11 mouse cellular contexts compared by ENCODE assay signal in the genomic region with DNA sequence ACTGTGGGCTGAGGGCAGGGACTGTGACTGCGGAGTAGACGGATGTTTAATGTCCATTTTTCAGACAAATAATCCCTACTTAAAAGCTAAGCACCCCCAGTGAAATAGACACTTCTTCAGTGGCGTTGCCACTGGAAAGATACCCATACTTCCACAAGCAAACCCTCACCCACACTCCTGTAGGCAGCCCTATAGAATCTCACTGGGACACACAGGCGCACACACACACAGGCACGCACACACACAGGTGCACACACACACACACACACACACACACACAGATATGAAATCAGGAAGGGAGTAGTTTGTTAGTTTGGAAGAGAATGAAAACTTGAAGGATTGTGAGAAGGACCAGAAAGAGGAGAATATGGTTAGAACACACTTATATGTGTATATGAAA. TPM values are rescaled to one million over a fixed set of nuclear protein-coding genes. Genes with fewer than 3 reads are reported as not detected.
DNase-seq lines count a peak whose midpoint lies in the region; ATAC-seq and TF ChIP-seq lines count a peak whose summit lies in the region.
"Had no signal": no experiment of that assay in that cellular context is flagged by ENCODE, and none has a peak within 500 bp of the region (broad histone marks: within the 10 kb centered on the region; RNA-seq: fewer than 3 reads in every experiment).

No protein-coding gene starts in this region.

- no peaks in the 10 kb centered on the region for H3K9me3 ChIP-seq in lung, embryonic 14.5 days (ENCODE audit: low read depth, low read length)
- no peaks in the 10 kb centered on the region for H3K9me3 ChIP-seq in forebrain, embryonic 15.5 days
- no peaks in the 10 kb centered on the region for H3K9me3 ChIP-seq in limb, embryonic 14.5 days (ENCODE audit: control insufficient read depth, low read length)
- H3K9me3 ChIP-seq in neural tube, embryonic 15.5 days (replicated peaks): no peaks in the 10 kb centered on the region

- no peaks in the 10 kb centered on the region for H3K36me3 ChIP-seq in lung, embryonic 14.5 days (ENCODE audit: insufficient read depth)
- H3K36me3 ChIP-seq in forebrain, embryonic 15.5 days: no peaks in the 10 kb centered on the region
- H3K36me3 ChIP-seq in limb, embryonic 14.5 days (ENCODE audit: control insufficient read depth, insufficient read depth, low read length): 0 out of 2 replicates have a peak, but pooled peaks cover 2% of the 10 kb centered on the region
- H3K36me3 ChIP-seq in neural tube, embryonic 15.5 days: no peaks in the 10 kb centered on the region

- no peak overlapping the region for H3K4me2 ChIP-seq in lung, embryonic 14.5 days
- peak overlapping the region; percentile 43 for H3K4me2 ChIP-seq in forebrain, embryonic 15.5 days (replicated peaks)
- H3K4me2 ChIP-seq in limb, embryonic 14.5 days (replicated peaks; ENCODE audit: low read depth, low read length, severe bottlenecking): no peak overlapping the region
- H3K4me2 ChIP-seq in neural tube, embryonic 15.5 days: peak overlapping the region; percentile 58
- H3K4me2 ChIP-seq: heart, embryonic 11.5 days had no signal

- no peak overlapping the region for H3K4me3 ChIP-seq in lung, embryonic 14.5 days (ENCODE audit: low read depth, low read length)
- H3K4me3 ChIP-seq in lung, adult 2 months (replicated peaks; ENCODE audit: extremely low read depth, low read depth, low read length): no peak overlapping the region
- no peak overlapping the region for H3K4me3 ChIP-seq in forebrain, embryonic 15.5 days
- H3K4me3 ChIP-seq in limb, embryonic 14.5 days (replicated peaks; ENCODE audit: low read length): no peak overlapping the region
- H3K4me3 ChIP-seq in neural tube, embryonic 15.5 days (replicated peaks): no peak overlapping the region

- H3K27me3 ChIP-seq in lung, embryonic 14.5 days (ENCODE audit: insufficient read depth, low read length): no peaks in the 10 kb centered on the region
- H3K27me3 ChIP-seq in forebrain, embryonic 15.5 days: no peaks in the 10 kb centered on the region
- H3K27me3 ChIP-seq in limb, embryonic 14.5 days (ENCODE audit: control insufficient read depth, insufficient read depth, low read length): no peaks in the 10 kb centered on the region
- H3K27me3 ChIP-seq in neural tube, embryonic 15.5 days (replicated peaks): no peaks in the 10 kb centered on the region

- H3K27ac ChIP-seq in lung, embryonic 14.5 days (ENCODE audit: low read depth): peak overlapping the region; percentile 69; the same call in 1 of the 2 replicates
- H3K27ac ChIP-seq in forebrain, embryonic 15.5 days (replicated peaks): peak overlapping the region; percentile 83
- peak overlapping the region; percentile 69 for H3K27ac ChIP-seq in limb, embryonic 14.5 days (replicated peaks; ENCODE audit: low read depth, low read length)
- peak overlapping the region; percentile 67 for H3K27ac ChIP-seq in neural tube, embryonic 15.5 days (replicated peaks)

- 77% methylated on average over 5 of the region's 5 CpGs for WGBS in lung, embryonic 14.5 days
- 80% methylated on average over 5 of the region's 5 CpGs for WGBS in lung, adult 2 months
- WGBS in forebrain, embryonic 15.5 days: 45% methylated on average over 5 of the region's 5 CpGs
- WGBS in limb, embryonic 14.5 days: 76% methylated on average over 5 of the region's 5 CpGs
- WGBS in neural tube, embryonic 15.5 days: 41% methylated on average over 5 of the region's 5 CpGs

- intact Hi-C loops in left cerebral cortex, postnatal 10 days (cut with DNase I): no loop called here

- no peak for ATAC-seq in lung, embryonic 14.5 days (ENCODE audit: insufficient read depth)
- ATAC-seq in forebrain, embryonic 15.5 days (replicated peaks): peak; percentile 21; the same call in 1 of the 2 replicates
- ATAC-seq in limb, embryonic 14.5 days (ENCODE audit: low FRiP score, low read depth): no peak
- ATAC-seq in neural tube, embryonic 15.5 days (ENCODE audit: low FRiP score): no peak

- 0 out of 2 replicates have a peak, but pooled peaks cover 4% of the 10 kb centered on the region for H3K4me1 ChIP-seq in lung, embryonic 14.5 days (ENCODE audit: insufficient read depth)
- H3K4me1 ChIP-seq in lung, adult 2 months (ENCODE audit: control insufficient read depth, insufficient read depth, low read length): no peaks in the 10 kb centered on the region; the same call in 1 of the 2 replicates
- H3K4me1 ChIP-seq in forebrain, embryonic 15.5 days: peaks cover 19% of the 10 kb centered on the region
- peaks cover 18% of the 10 kb centered on the region for H3K4me1 ChIP-seq in limb, embryonic 14.5 days (ENCODE audit: control insufficient read depth, insufficient read depth, low read length)
- H3K4me1 ChIP-seq in neural tube, embryonic 15.5 days: peaks cover 21% of the 10 kb centered on the region

- no peak for DNase-seq in lung, embryonic 14.5 days
- DNase-seq in lung, adult 2 months: no peak
- no peak for DNase-seq in limb, embryonic 14.5 days (ENCODE audit: low spot score)
- DNase-seq in adrenal gland, postnatal 10 days: no peak
- DNase-seq in left cerebral cortex, postnatal 10 days (ENCODE audit: extremely low spot score in 1 of 2, low spot score in 2 of 2): no peak
- DNase-seq in ovary, postnatal 36 days (ENCODE audit: low spot score): no peak
- DNase-seq: cerebellum, postnatal 36 days; kidney, postnatal 14 days had no signal

- TF ChIP-seq CTCF in lung, embryonic 14.5 days (IDR thresholded peaks at IDR 0.05; ENCODE audit: low read depth): no peak
- no peak for TF ChIP-seq CTCF in lung, adult 2 months (IDR thresholded peaks at IDR 0.05; ENCODE audit: insufficient read depth, low read length)

- no peak for TF ChIP-seq POLR2A in lung, adult 2 months (IDR thresholded peaks at IDR 0.05; ENCODE audit: borderline replicate concordance, extremely low read depth, low read depth, low read length)
- no peak for TF ChIP-seq POLR2A in limb, embryonic 14.5 days (IDR thresholded peaks at IDR 0.05; ENCODE audit: borderline replicate concordance, extremely low read depth, insufficient read depth, insufficient read length)

- H3K9ac ChIP-seq in lung, embryonic 14.5 days: no peak overlapping the region
- H3K9ac ChIP-seq in forebrain, embryonic 15.5 days (replicated peaks): no peak overlapping the region
- H3K9ac ChIP-seq in limb, embryonic 14.5 days (ENCODE audit: low read depth, low read length, severe bottlenecking): no peak overlapping the region
- no peak overlapping the region for H3K9ac ChIP-seq in neural tube, embryonic 15.5 days (replicated peaks)

RNA-seq across cellular contexts. Expression of gene Pdpn, which starts 20.3 kb away (rescaled TPM):
- 36.6 and 39.5 TPM in 2 replicates for polyA plus RNA-seq in lung, embryonic 14.5 days (2014; fragmentation: Nextera tagmentation; extraction: Ambion mirVana)
- polyA plus RNA-seq in lung, adult 2 months (2012; rRNA removed): 20.8 and 44.8 TPM in 2 replicates
- polyA plus RNA-seq in forebrain, embryonic 15.5 days (2015; fragmentation: Nextera tagmentation; extraction: Ambion mirVana): 49.1 and 54.8 TPM in 2 replicates
- polyA plus RNA-seq in limb, embryonic 14.5 days (2012; rRNA removed): 24.2 and 34.3 TPM in 2 replicates
- 77.4 and 80.3 TPM in 2 replicates for polyA plus RNA-seq in limb, embryonic 14.5 days (2014; fragmentation: Nextera tagmentation; extraction: Ambion mirVana)
- 25.5 and 29.0 TPM in 2 replicates for polyA plus RNA-seq in neural tube, embryonic 15.5 days (2015; fragmentation: Nextera tagmentation; extraction: Ambion mirVana)
- total RNA-seq in adrenal gland, postnatal 10 days (2021): 10 to 100 TPM in 1 of 2 experiments, 1 to 10 TPM in 1; 9.3 to 11.1 TPM
- 10 to 100 TPM; 10.6 to 11.9 TPM for total RNA-seq in left cerebral cortex, postnatal 10 days (2021)

Comparison
In these comparisons a context has a peak if more than half of its experiments do, and no peak if none do; other contexts are left out.
1. H3K4me2 ChIP-seq: peak in forebrain, embryonic 15.5 days (single experiment) and neural tube, embryonic 15.5 days (single experiment); none in lung, embryonic 14.5 days (single experiment) and limb, embryonic 14.5 days (single experiment).
2. Peak in every context shown above with its lines, with median percentiles within 50 percentile points of each other: H3K27ac ChIP-seq.